Mouse (Mus musculus): Measurements from ENCODE around the gene Evx2.

DNA sequence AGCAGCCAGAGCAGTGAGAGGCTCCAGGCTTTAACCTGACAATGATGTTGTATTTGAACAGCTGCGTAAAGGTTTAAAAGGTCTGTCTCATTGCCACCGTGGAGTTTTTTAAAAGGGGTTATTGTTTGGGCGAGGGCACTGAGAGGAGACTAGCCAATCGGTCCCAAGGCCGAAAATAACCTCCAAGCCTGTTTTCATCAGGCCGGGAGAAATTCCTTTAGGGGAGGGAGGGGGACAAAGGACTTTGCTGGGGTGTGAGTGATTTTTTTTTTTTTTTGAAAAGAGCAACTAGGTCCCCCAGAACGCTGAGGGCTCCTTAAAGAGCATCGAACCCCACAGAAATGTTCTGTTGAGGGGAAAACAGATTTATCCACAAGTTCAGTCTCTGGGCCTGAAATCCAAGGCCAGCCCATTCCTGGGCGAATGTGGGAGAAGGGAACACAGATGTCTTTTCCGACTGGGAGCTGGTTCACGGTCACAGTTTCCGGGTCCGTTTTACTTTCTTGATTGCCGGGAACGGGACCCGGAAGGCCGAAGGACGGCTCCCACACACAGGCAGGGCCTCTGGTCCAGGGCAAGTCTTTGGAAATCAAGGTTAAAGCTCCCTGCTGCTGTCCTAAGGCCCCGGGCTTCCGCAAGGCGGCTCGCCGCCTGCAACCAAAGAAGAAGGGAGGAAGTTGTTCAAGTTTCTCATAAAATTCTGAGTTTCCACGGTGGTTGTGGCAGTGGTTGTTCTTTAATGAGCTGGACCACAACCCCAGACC lies 30.4 kb upstream of the Evx2 start:
- no peak for TF ChIP-seq EP300 (IDR thresholded peaks at IDR 0.05; ENCODE audit: low read depth)
- TF ChIP-seq CTCF (IDR thresholded peaks at IDR 0.05; ENCODE audit: low read depth), result no peak
